Mouse (Mus musculus) heart, postnatal 0 days (tissue): ENCODE measurements at regions not wholly inside any gene's neighbourhood (a gene's known extent, or its start where the extent isn't known, plus 50 kb on each side); places are given as distances from the start of the nearest gene placed in this dataset.

Experiments used
- ATAC-seq: fragments of 200-750 bp; cut with Nextera tagmentation; 2 replicates; pipeline ENCODE4 v1.8.0; 2017; ENCODE audit warnings: low read depth, moderate number of reproducible peaks, moderate library complexity; ENCODE audit not compliant: insufficient read depth
- DNase-seq: peaks from one replicate; pipeline ENCODE4 v3.0.0-alpha.2; 2016; ENCODE audit warnings: low spot score
- H3K27ac ChIP-seq: fragments of 300-500 bp; sonication (generic); 2 replicates; pipeline ENCODE4 v1.5.1; 2014; ENCODE audit warnings: low read depth, mild to moderate bottlenecking
- H3K27me3 ChIP-seq: fragments of 300-500 bp; sonication (generic); 2 replicates; pipeline ENCODE4 v1.6.1; 2014; ENCODE audit warnings: low read length, mixed read lengths; ENCODE audit not compliant: control insufficient read depth, insufficient read depth
- H3K36me3 ChIP-seq: fragments of 300-500 bp; sonication (generic); replicated peaks from 2 replicates; pipeline ENCODE4 v1.6.1; 2014; ENCODE audit warnings: low read length, mixed read lengths; ENCODE audit not compliant: control insufficient read depth, insufficient read depth
- H3K4me1 ChIP-seq: fragments of 300-500 bp; sonication (generic); 2 replicates; pipeline ENCODE4 v1.6.1; 2014; ENCODE audit warnings: antibody characterized with exemption; ENCODE audit not compliant: control insufficient read depth, insufficient read depth
- H3K4me2 ChIP-seq: fragments of 300-500 bp; sonication (generic); 2 replicates; pipeline ENCODE4 v1.6.1; 2014; ENCODE audit warnings: low read depth, mild to moderate bottlenecking, low read length, moderate library complexity
- H3K4me3 ChIP-seq: fragments of 300-500 bp; sonication (generic); 2 replicates; pipeline ENCODE4 v1.5.1; 2014; ENCODE audit warnings: low read depth, low read length
- H3K9ac ChIP-seq: fragments of 300-500 bp; sonication (generic); replicated peaks from 2 replicates; pipeline ENCODE4 v1.6.1; 2014; ENCODE audit warnings: low read depth, low read length, mixed read lengths
- H3K9me3 ChIP-seq: fragments of 300-500 bp; sonication (generic); replicated peaks from 2 replicates; pipeline ENCODE4 v1.6.1; 2016; ENCODE audit warnings: low read length; ENCODE audit not compliant: control insufficient read depth
- CTCF ChIP-seq: IDR thresholded peaks from 2 replicates; pipeline ENCODE4 v1.5.1; 2016; ENCODE audit warnings: antibody characterized with exemption, control low read depth, low read depth
- EP300 ChIP-seq: IDR thresholded peaks from 2 replicates; pipeline ENCODE4 v1.6.1; 2016; ENCODE audit warnings: antibody characterized with exemption, low read depth
- WGBS: fragments of 180-500 bp; shearing (Covaris S2); extraction: QIAGEN DNeasy Blood & Tissue Kit; methylation state at CpG from one replicate; pipeline ENCODE4 v1.1.7; 2014; 5-methylcytosine and 5-hydroxymethylcytosine counted together

- H3K27ac ChIP-seq: no peak overlapping the region
- H3K36me3 ChIP-seq: no peaks in the 10 kb centered on the region
- no peaks in the 10 kb centered on the region for H3K27me3 ChIP-seq
- no peaks in the 10 kb centered on the region for H3K4me1 ChIP-seq
- 77% methylated on average over 9 of the region's 9 CpGs for WGBS
- no peaks in the 10 kb centered on the region for H3K9me3 ChIP-seq
- H3K4me3 ChIP-seq: no peak overlapping the region
- no peak overlapping the region for H3K4me2 ChIP-seq
- DNase-seq (no peak), ATAC-seq (no peak)
- TF ChIP-seq EP300 (no peak), CTCF (no peak)
- H3K9ac ChIP-seq: no peak overlapping the region
These were observed 78.4 kb upstream of the Aco1 start for GRCm38 (mm10) chr4:40064457-40064836.

DNA sequence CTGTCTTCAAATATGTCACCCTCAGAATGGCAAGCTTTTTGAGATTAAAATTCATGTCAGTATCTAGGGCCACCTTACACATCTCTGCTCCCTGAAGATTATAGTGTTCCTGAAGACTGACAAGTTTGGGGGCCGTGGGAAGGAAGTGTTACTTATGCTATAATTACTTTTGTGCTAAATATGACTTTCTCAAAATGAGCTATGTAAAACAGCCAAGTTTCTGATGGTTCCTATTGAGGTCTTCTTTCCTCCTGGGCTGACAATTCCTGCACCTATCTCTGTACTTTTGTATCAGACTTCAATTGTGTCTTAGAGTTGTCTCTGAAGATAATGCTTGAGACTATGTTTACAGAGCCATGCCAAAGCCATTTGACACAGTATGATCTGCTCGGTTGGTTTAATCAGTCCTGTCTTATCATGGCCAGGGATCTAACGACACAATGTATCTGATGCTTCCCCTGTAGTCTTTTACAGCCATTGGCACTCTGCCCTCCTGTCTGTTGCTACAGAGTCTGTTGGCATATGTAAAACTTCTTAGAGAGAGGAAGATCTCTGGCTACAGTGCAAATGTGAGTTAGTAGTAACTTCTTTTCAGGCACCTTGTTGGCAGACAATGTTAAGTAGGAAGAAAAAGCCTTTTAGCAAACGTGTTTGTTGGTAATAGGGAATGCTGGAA is 71.8 kb upstream of the Aco1 start:
- 48% methylated on average over 4 of the region's 4 CpGs for WGBS
- H3K9me3 ChIP-seq: no peaks in the 10 kb centered on the region
- H3K4me1 ChIP-seq: no peaks in the 10 kb centered on the region
- H3K27me3 ChIP-seq: no peaks in the 10 kb centered on the region
- no peak overlapping the region for H3K27ac ChIP-seq
- ATAC-seq (no peak), DNase-seq (no peak)
- no peak overlapping the region for H3K4me3 ChIP-seq
- no peak overlapping the region for H3K9ac ChIP-seq
- TF ChIP-seq CTCF (no peak), EP300 (no peak)
- H3K36me3 ChIP-seq: no peaks in the 10 kb centered on the region
- no peak overlapping the region for H3K4me2 ChIP-seq

- WGBS: 43% methylated on average over 3 of the region's 3 CpGs
- Histone ChIP-seq H3K4me1 (no peaks in the 10 kb centered on the region), H3K4me2 (no peak overlapping the region), H3K4me3 (no peak overlapping the region), H3K9ac (no peak overlapping the region), H3K27ac (no peak overlapping the region), H3K9me3 (no peaks in the 10 kb centered on the region), H3K27me3 (no peaks in the 10 kb centered on the region), H3K36me3 (no peaks in the 10 kb centered on the region)
- DNase-seq (no peak), ATAC-seq (no peak)
- no peak for TF ChIP-seq EP300
- no peak for TF ChIP-seq CTCF
These were observed 61.8 kb upstream of the Aco1 start for GRCm38 (mm10) chr4:40081035-40081434.

- no peak overlapping the region for H3K27ac ChIP-seq
- H3K4me2 ChIP-seq: no peak overlapping the region
- no peaks in the 10 kb centered on the region for H3K27me3 ChIP-seq
- DNase-seq: no peak
- TF ChIP-seq CTCF: no peak
- no peak for TF ChIP-seq EP300
- no peaks in the 10 kb centered on the region for H3K9me3 ChIP-seq
- H3K4me3 ChIP-seq: no peak overlapping the region
- no peaks in the 10 kb centered on the region for H3K4me1 ChIP-seq
- no peaks in the 10 kb centered on the region for H3K36me3 ChIP-seq
- H3K9ac ChIP-seq: no peak overlapping the region
- no peak for ATAC-seq
- WGBS: 77% methylated on average over 5 of the region's 5 CpGs
These were observed 52.6 kb upstream of the Aco1 start for GRCm38 (mm10) chr4:40090295-40090694.
